Mouse (Mus musculus) limb, embryonic 12.5 days (tissue): ENCODE results near the gene Oaz3. TPM values are rescaled to one million over a fixed set of nuclear protein-coding genes. Genes with fewer than 3 reads are reported as not detected.

ENCODE experiments used
- ATAC-seq: fragments of 200-750 bp; cut with Nextera tagmentation; 2 replicates; pipeline ENCODE4 v1.8.0; 2017; ENCODE audit warnings: low read depth, moderate TSS enrichment; ENCODE audit not compliant: insufficient number of reproducible peaks, insufficient read depth, low FRiP score, low TSS enrichment
- H3K27ac ChIP-seq: fragments of 300-500 bp; sonication (generic); 2 replicates; pipeline ENCODE4 v1.5.1; 2016; ENCODE audit warnings: mild to moderate bottlenecking, moderate library complexity
- H3K27me3 ChIP-seq: fragments of 300-500 bp; sonication (generic); 2 replicates; pipeline ENCODE4 v1.6.1; 2016; ENCODE audit warnings: mild to moderate bottlenecking, moderate library complexity
- H3K36me3 ChIP-seq: fragments of 300-500 bp; sonication (generic); 2 replicates; pipeline ENCODE4 v1.6.1; 2016; ENCODE audit warnings: mild to moderate bottlenecking, moderate library complexity
- H3K4me1 ChIP-seq: fragments of 300-500 bp; sonication (generic); replicated peaks from 2 replicates; pipeline ENCODE4 v1.6.1; 2016
- H3K4me2 ChIP-seq: fragments of 300-500 bp; sonication (generic); 2 replicates; pipeline ENCODE4 v1.6.1; 2016; ENCODE audit warnings: mild to moderate bottlenecking, moderate library complexity
- H3K4me3 ChIP-seq: fragments of 300-500 bp; sonication (generic); replicated peaks from 2 replicates; pipeline ENCODE4 v1.5.1; 2016; ENCODE audit warnings: mild to moderate bottlenecking
- H3K9ac ChIP-seq: fragments of 300-500 bp; sonication (generic); replicated peaks from 2 replicates; pipeline ENCODE4 v1.6.1; 2016; ENCODE audit warnings: mild to moderate bottlenecking, moderate library complexity
- H3K9me3 ChIP-seq: fragments of 300-500 bp; sonication (generic); 2 replicates; pipeline ENCODE4 v1.6.1; 2016; ENCODE audit warnings: mild to moderate bottlenecking, moderate library complexity
- WGBS: fragments of 180-500 bp; shearing (Covaris S2); methylation state at CpG from one replicate; pipeline ENCODE4 v1.1.7; 2016; 5-methylcytosine and 5-hydroxymethylcytosine counted together
- polyA plus RNA-seq: library from polyadenylated mRNA; unstranded; fragments of >200 nt; fragmentation: Nextera tagmentation; extraction: Ambion mirVana; gene quantifications from 2 replicates; pipeline ENCODE4 v1.2.1, GENCODE M21; 2016

Gene Oaz3
- polyA plus RNA-seq, 1 experiment from 2014 or later, result 0.34 TPM

- Histone ChIP-seq H3K9me3 (no peaks in the 10 kb centered on the region), H3K4me2 (no peak overlapping the region), H3K27me3 (0 out of 2 replicates have a peak, but pooled peaks cover 5% of the 10 kb centered on the region), H3K4me3 (no peak overlapping the region), H3K4me1 (no peaks in the 10 kb centered on the region), H3K27ac (no peak overlapping the region), H3K9ac (no peak overlapping the region), H3K36me3 (no peaks in the 10 kb centered on the region)
- ATAC-seq, result no peak
- WGBS, result 63% methylated on average over 4 of the region's 4 CpGs
Measured at GRCm38 (mm10) chr3:94386671-94387070, 57.0 kb downstream of the Oaz3 start.

- Histone ChIP-seq H3K9me3 (no peaks in the 10 kb centered on the region), H3K4me1 (0 out of 2 replicates have a peak, but pooled peaks cover 2% of the 10 kb centered on the region), H3K27me3 (0 out of 2 replicates have a peak, but pooled peaks cover 5% of the 10 kb centered on the region), H3K9ac (no peak overlapping the region), H3K4me3 (no peak overlapping the region), H3K36me3 (no peaks in the 10 kb centered on the region), H3K4me2 (no peak overlapping the region), H3K27ac (no peak overlapping the region)
- no peak for ATAC-seq
- 61% methylated on average over 3 of the region's 3 CpGs for WGBS
Measured at GRCm38 (mm10) chr3:94383476-94383875, 60.2 kb downstream of the Oaz3 start.

Other genes starting within 250 kb of the Oaz3 start
- not detected in 2 replicates for gene Gm5286, start 247.2 kb downstream of the Oaz3 start, polyA plus RNA-seq
- not detected in 2 replicates for gene Gm4778, start 179.9 kb downstream of the Oaz3 start, polyA plus RNA-seq
- gene Them4, start 133.8 kb downstream of the Oaz3 start, polyA plus RNA-seq, result 9.1 and 10.1 TPM in 2 replicates
- 0.28 TPM in 1 of 2 replicates, not detected in the other for gene Them5, start 101.8 kb downstream of the Oaz3 start, polyA plus RNA-seq
- gene C2cd4d, start 81.5 kb downstream of the Oaz3 start, polyA plus RNA-seq, result 2.0 and 2.1 TPM in 2 replicates
- gene Rorc, start 71.1 kb downstream of the Oaz3 start, polyA plus RNA-seq, result 1.1 TPM in 2 replicates
- 0.09 TPM in 1 of 2 replicates, not detected in the other for gene Lingo4, start 45.4 kb downstream of the Oaz3 start, polyA plus RNA-seq
- 8.5 and 8.6 TPM in 2 replicates for gene Tdrkh, start 30.6 kb downstream of the Oaz3 start, polyA plus RNA-seq
- gene Mrpl9, start 597 bp downstream of the Oaz3 start, polyA plus RNA-seq, result 69.3 and 69.9 TPM in 2 replicates
- 2.2 and 2.7 TPM in 2 replicates for gene Celf3, start 34.4 kb upstream of the Oaz3 start, polyA plus RNA-seq
- gene Riiad1, start 36.4 kb upstream of the Oaz3 start, polyA plus RNA-seq, result 1.1 and 2.8 TPM in 2 replicates
- gene Snx27, start 138.8 kb upstream of the Oaz3 start, polyA plus RNA-seq, result 58.7 and 64.1 TPM in 2 replicates
- gene Gm10972, start 199.2 kb upstream of the Oaz3 start, polyA plus RNA-seq, result not detected in 2 replicates
- 4.3 and 5.1 TPM in 2 replicates for gene Tuft1, start 215.0 kb upstream of the Oaz3 start, polyA plus RNA-seq
- 0.18 and 0.20 TPM in 2 replicates for gene Selenbp2, start 249.6 kb upstream of the Oaz3 start, polyA plus RNA-seq